Mouse (Mus musculus) liver, embryonic 16.5 days (tissue): ENCODE measurements around the gene Hectd4. TPM values are rescaled to one million over a fixed set of nuclear protein-coding genes. Genes with fewer than 3 reads are reported as not detected.

Source experiments
- ATAC-seq: fragments of 200-750 bp; cut with Nextera tagmentation; 2 replicates; pipeline ENCODE4 v1.8.0; 2017; ENCODE audit warnings: low read depth, mild to moderate bottlenecking, moderate number of reproducible peaks, moderate library complexity
- H3K27ac ChIP-seq: fragments of 300-500 bp; sonication (generic); 2 replicates; pipeline ENCODE4 v1.5.1; 2014; ENCODE audit warnings: mild to moderate bottlenecking, low read length
- H3K27me3 ChIP-seq: fragments of 300-500 bp; sonication (generic); 2 replicates; pipeline ENCODE4 v1.6.1; 2014; ENCODE audit warnings: low read depth, low read length, mixed read lengths; ENCODE audit not compliant: control insufficient read depth, insufficient read depth
- H3K36me3 ChIP-seq: fragments of 300-500 bp; sonication (generic); 2 replicates; pipeline ENCODE4 v1.6.1; 2014; ENCODE audit warnings: mild to moderate bottlenecking; ENCODE audit not compliant: control insufficient read depth, insufficient read depth
- H3K4me1 ChIP-seq: fragments of 300-500 bp; sonication (generic); 2 replicates; pipeline ENCODE4 v1.6.1; 2014; ENCODE audit warnings: low read depth, low read length, mixed read lengths; ENCODE audit not compliant: control insufficient read depth
- H3K4me2 ChIP-seq: fragments of 300-500 bp; sonication (generic); 2 replicates; pipeline ENCODE4 v1.6.1; 2014; ENCODE audit warnings: low read depth, low read length, mixed read lengths
- H3K4me3 ChIP-seq: fragments of 300-500 bp; sonication (generic); 2 replicates; pipeline ENCODE4 v1.5.1; 2014; ENCODE audit warnings: low read depth, mild to moderate bottlenecking, low read length
- H3K9ac ChIP-seq: fragments of 300-500 bp; sonication (generic); 2 replicates; pipeline ENCODE4 v1.6.1; 2014; ENCODE audit warnings: low read depth, low read length
- H3K9me3 ChIP-seq: fragments of 300-500 bp; sonication (generic); replicated peaks from 2 replicates; pipeline ENCODE4 v1.6.1; 2016; ENCODE audit warnings: low read length; ENCODE audit not compliant: control insufficient read depth
- WGBS: fragments of 180-500 bp; shearing (Covaris S2); extraction: QIAGEN DNeasy Blood & Tissue Kit; methylation state at CpG from one replicate; pipeline ENCODE4 v1.1.7; 2014; ENCODE audit not compliant: insufficient replicate concordance; 5-methylcytosine and 5-hydroxymethylcytosine counted together
- polyA plus RNA-seq: library from polyadenylated mRNA; unstranded; fragments of >200 nt; fragmentation: Nextera tagmentation; extraction: Ambion mirVana; gene quantifications from 2 replicates; pipeline ENCODE4 v1.2.1, GENCODE M21; 2015

Gene Hectd4
- polyA plus RNA-seq, 1 experiment from 2014 or later = 8.7 TPM

- no peaks in the 10 kb centered on the region for H3K9me3 ChIP-seq
- H3K4me1 ChIP-seq = peaks cover 12% of the 10 kb centered on the region
- H3K4me2 ChIP-seq = no peak overlapping the region
- H3K9ac ChIP-seq = no peak overlapping the region
- no peak overlapping the region for H3K27ac ChIP-seq
- H3K36me3 ChIP-seq = peaks cover 12% of the 10 kb centered on the region
- ATAC-seq = no peak
- WGBS = 81% methylated on average over 2 of the region's 2 CpGs
- no peak overlapping the region for H3K4me3 ChIP-seq
- H3K27me3 ChIP-seq = no peaks in the 10 kb centered on the region
Measured at GRCm38 (mm10) chr5:121380692-121381091, 160.7 kb downstream of the Hectd4 start.

- Histone ChIP-seq H3K4me1 (peaks cover 15% of the 10 kb centered on the region), H3K9me3 (no peaks in the 10 kb centered on the region), H3K27me3 (no peaks in the 10 kb centered on the region), H3K4me3 (peak overlapping the region; percentile 71), H3K27ac (peak overlapping the region; percentile 91), H3K9ac (peak overlapping the region; percentile 77; the same call in 1 of the 2 replicates), H3K4me2 (peak overlapping the region; percentile 82), H3K36me3 (peaks cover 4% of the 10 kb centered on the region)
- no peak for ATAC-seq
- 51% methylated on average over 10 of the region's 10 CpGs for WGBS
Measured at GRCm38 (mm10) chr5:121383857-121384756, 164.1 kb downstream of the Hectd4 start.

DNA sequence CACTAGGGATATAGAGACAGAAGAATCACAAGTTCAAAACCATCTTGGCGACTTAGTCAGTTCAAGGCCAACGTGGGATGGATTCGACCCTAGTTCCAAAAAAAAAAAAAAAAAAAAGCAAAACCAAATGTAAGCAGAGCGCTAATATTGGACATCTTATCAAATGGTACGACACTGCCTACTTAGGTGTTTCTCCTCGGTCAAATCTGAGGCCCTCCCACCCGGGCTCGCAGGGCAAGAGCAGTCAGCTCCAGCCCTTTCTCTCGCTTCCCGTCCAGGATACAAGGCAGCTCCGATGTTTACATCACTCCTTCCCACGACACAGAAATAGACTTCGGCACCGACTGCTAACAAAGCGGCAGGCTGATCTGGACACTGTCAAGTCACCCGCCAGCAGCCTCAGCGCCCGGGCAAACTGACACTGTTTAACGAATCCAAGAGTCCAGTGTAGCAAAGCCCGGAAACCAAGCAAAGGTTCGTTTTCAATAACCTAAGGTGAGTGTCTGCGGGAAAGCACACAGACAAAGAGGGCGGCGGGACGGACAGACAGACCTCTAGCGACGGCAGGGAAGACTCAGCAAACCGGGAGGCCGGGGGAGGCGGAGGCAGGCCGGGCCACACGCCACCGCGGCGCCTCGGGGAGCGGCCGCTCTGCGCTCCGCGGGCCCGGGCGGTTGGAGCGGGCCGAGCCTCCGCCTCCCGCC lies 164.9 kb downstream of the Hectd4 start:
- peak overlapping the region; percentile 91 for H3K27ac ChIP-seq
- 2% methylated on average over 44 of the region's 47 CpGs for WGBS
- peak overlapping the region; percentile 77 for H3K9ac ChIP-seq
- peaks cover 15% of the 10 kb centered on the region for H3K4me1 ChIP-seq
- H3K4me2 ChIP-seq = peak overlapping the region; percentile 82
- no peaks in the 10 kb centered on the region for H3K27me3 ChIP-seq
- ATAC-seq = peak; percentile 35
- peaks cover 4% of the 10 kb centered on the region for H3K36me3 ChIP-seq
- H3K4me3 ChIP-seq = peak overlapping the region; percentile 71
- no peaks in the 10 kb centered on the region for H3K9me3 ChIP-seq

- no peaks in the 10 kb centered on the region for H3K9me3 ChIP-seq
- H3K36me3 ChIP-seq = peaks cover 4% of the 10 kb centered on the region
- peak within 1 kb of the TSS; percentile 77 for H3K9ac ChIP-seq
- peak within 1 kb of the TSS; percentile 91 for H3K27ac ChIP-seq
- no peaks in the 10 kb centered on the region for H3K27me3 ChIP-seq
- peak; percentile 93 for ATAC-seq
- H3K4me3 ChIP-seq = peak within 1 kb of the TSS; percentile 71
- peak within 1 kb of the TSS; percentile 82 for H3K4me2 ChIP-seq
- under 1% methylated on average over 36 of the region's 45 CpGs for WGBS
- peaks cover 15% of the 10 kb centered on the region for H3K4me1 ChIP-seq
Measured at GRCm38 (mm10) chr5:121385461-121386119, 165.6 kb downstream of the Hectd4 start, which contains the start of gene Trafd1. Trafd1 (minus strand) TSS chr5:121385632.

DNA sequence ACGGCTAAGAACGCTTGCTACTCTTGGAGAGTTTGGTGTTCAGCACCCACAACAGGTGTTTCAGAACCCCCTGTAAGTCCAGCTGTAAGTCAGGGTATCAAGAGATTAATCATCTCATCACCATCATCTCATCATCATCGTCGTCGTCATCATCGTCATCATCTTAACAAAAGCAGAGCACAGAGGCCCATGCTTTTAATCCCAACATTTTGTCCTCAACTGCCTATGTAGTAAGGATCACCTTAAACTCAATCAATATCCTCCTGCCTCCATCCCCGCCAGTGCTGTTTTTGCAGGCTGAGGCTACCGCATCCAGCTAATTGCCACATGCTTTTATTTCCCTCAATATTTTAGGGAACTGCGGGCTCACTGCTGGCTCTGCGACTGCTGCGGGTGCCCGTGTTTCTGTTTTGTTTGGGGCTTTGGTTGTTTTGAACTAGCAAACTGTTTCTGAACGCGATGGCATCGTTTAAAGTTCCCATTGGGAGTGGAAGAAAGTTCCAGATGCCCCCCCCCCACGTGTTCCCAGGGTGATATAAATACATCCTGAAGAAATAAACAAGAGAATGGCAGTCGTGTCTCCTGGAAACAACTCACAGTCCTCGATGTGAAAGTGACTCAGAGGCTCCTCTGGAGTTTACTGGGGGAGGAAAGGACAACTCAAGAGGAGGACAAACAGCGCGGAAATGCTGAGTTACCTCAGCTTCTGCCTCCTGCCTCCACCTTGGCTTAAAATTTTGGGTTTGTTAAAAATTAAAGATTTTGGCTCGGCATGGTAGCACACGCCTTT lies 166.3 kb downstream of the Hectd4 start:
- Histone ChIP-seq H3K36me3 (no peaks in the 10 kb centered on the region), H3K27ac (no peak overlapping the region), H3K4me1 (peaks cover 15% of the 10 kb centered on the region), H3K27me3 (no peaks in the 10 kb centered on the region), H3K9me3 (no peaks in the 10 kb centered on the region), H3K4me3 (peak overlapping the region; percentile 71), H3K4me2 (peak overlapping the region; percentile 82), H3K9ac (no peak overlapping the region)
- no peak for ATAC-seq
- 31% methylated on average over 22 of the region's 22 CpGs for WGBS

GRCm38 (mm10) chr5:121387126-121387525 lies 167.1 kb downstream of the Hectd4 start:
- no peaks in the 10 kb centered on the region for H3K36me3 ChIP-seq
- H3K4me2 ChIP-seq = no peak overlapping the region

GRCm38 (mm10) chr5:121389106-121389505 lies 169.1 kb downstream of the Hectd4 start:
- no peak overlapping the region for H3K4me2 ChIP-seq
- H3K36me3 ChIP-seq = no peaks in the 10 kb centered on the region
- ATAC-seq = no peak
- no peaks in the 10 kb centered on the region for H3K9me3 ChIP-seq
- 60% methylated on average over 7 of the region's 7 CpGs for WGBS
- H3K27me3 ChIP-seq = no peaks in the 10 kb centered on the region
- no peak overlapping the region for H3K4me3 ChIP-seq
- H3K9ac ChIP-seq = no peak overlapping the region
- no peak overlapping the region for H3K27ac ChIP-seq
- H3K4me1 ChIP-seq = peaks cover 9% of the 10 kb centered on the region

More at GRCm38 (mm10) chr5:121387126-121387525, 167.1 kb downstream of the Hectd4 start:
- 58% methylated on average over 4 of the region's 4 CpGs for whole genome bisulfite sequencing
- ATAC-seq = no peak
- peaks cover 15% of the 10 kb centered on the region for H3K4me1 ChIP-seq
- H3K27me3 ChIP-seq = no peaks in the 10 kb centered on the region
- no peak overlapping the region for H3K27ac ChIP-seq
- no peak overlapping the region for H3K9ac ChIP-seq
- H3K4me3 ChIP-seq = no peak overlapping the region
- H3K9me3 ChIP-seq = no peaks in the 10 kb centered on the region

DNA sequence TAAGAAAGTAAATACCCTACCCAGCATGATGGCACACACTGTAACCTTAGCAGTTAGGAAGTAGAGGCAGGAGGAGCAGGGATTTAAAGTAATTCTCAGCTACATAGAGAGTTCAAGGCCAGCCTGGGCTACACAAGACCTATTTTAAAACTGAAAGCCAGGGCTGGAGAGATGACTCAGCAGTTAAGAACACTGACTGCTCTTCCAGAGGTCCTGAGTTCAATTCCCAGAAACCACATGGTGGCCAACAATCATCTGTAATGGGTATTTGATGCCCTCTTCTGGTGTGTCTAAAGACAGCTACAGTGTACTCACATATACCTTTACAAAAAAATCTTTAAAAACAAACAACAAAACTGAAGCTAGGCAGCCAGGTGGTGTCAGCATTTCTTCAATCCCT lies 169.7 kb downstream of the Hectd4 start:
- no peak overlapping the region for H3K27ac ChIP-seq
- H3K4me1 ChIP-seq = peaks cover 3% of the 10 kb centered on the region; the same call in 1 of the 2 replicates
- no peak overlapping the region for H3K4me2 ChIP-seq
- no peaks in the 10 kb centered on the region for H3K36me3 ChIP-seq
- H3K9ac ChIP-seq = no peak overlapping the region
- ATAC-seq = no peak
- no peaks in the 10 kb centered on the region for H3K9me3 ChIP-seq
- no peak overlapping the region for H3K4me3 ChIP-seq
- no peaks in the 10 kb centered on the region for H3K27me3 ChIP-seq
